Mouse (Mus musculus) embryo, embryonic 11.5 days (tissue): ENCODE results near the gene Ak9.
"Not testable (repeated sequence)": the region's sequence is repeated elsewhere in the genome, so short reads cannot be mapped to it uniquely, and the experiment has no call there.

Experiments used
- DNase-seq: peaks from one replicate; pipeline ENCODE4 v3.0.0-alpha.2; 2012; ENCODE audit warnings: low read depth, low spot score

Ak9 gene

GRCm38 (mm10) chr10:41315866-41316265, 12.1 kb downstream of the Ak9 start:
- DNase-seq, result no peak

GRCm38 (mm10) chr10:41332533-41333043, 28.8 kb downstream of the Ak9 start:
- DNase-seq, result no peak

GRCm38 (mm10) chr10:41341346-41341745, 37.6 kb downstream of the Ak9 start:
- DNase-seq, result no peak

- no peak for DNase-seq
Measured at GRCm38 (mm10) chr10:41365086-41365485, 61.3 kb downstream of the Ak9 start.

- no peak for DNase-seq
Measured at GRCm38 (mm10) chr10:41380466-41380865, 76.7 kb downstream of the Ak9 start.

- no peak for DNase-seq
Measured at GRCm38 (mm10) chr10:41385506-41386221, 81.9 kb downstream of the Ak9 start.

GRCm38 (mm10) chr10:41393555-41393954, 89.8 kb downstream of the Ak9 start:
- DNase-seq, result no peak

- DNase-seq, result no peak
Measured at GRCm38 (mm10) chr10:41401097-41401496, 97.3 kb downstream of the Ak9 start.

- DNase-seq, result no peak
Measured at GRCm38 (mm10) chr10:41403364-41403763, 99.6 kb downstream of the Ak9 start.

- no peak for DNase-seq
Measured at GRCm38 (mm10) chr10:41403893-41404612, 100.3 kb downstream of the Ak9 start.

GRCm38 (mm10) chr10:41410176-41410575, 106.4 kb downstream of the Ak9 start:
- not testable (repeated sequence) for DNase-seq

- not testable (repeated sequence) for DNase-seq
Measured at GRCm38 (mm10) chr10:41410821-41411220, 107.0 kb downstream of the Ak9 start.

GRCm38 (mm10) chr10:41413471-41413870, 109.7 kb downstream of the Ak9 start:
- not testable (repeated sequence) for DNase-seq

GRCm38 (mm10) chr10:41415368-41415767, 111.6 kb downstream of the Ak9 start:
- not testable (repeated sequence) for DNase-seq

GRCm38 (mm10) chr10:41420496-41421200, 116.9 kb downstream of the Ak9 start:
- no peak for DNase-seq

- no peak for DNase-seq
Measured at GRCm38 (mm10) chr10:41423681-41424080, 119.9 kb downstream of the Ak9 start.

GRCm38 (mm10) chr10:41426368-41426767, 122.6 kb downstream of the Ak9 start:
- no peak for DNase-seq

- DNase-seq, result no peak
Measured at GRCm38 (mm10) chr10:41434624-41435023, 130.8 kb downstream of the Ak9 start.

- no peak for DNase-seq
Measured at GRCm38 (mm10) chr10:41435141-41435540, 131.4 kb downstream of the Ak9 start.

- DNase-seq, result no peak
Measured at GRCm38 (mm10) chr10:41448216-41448615, 144.4 kb downstream of the Ak9 start.

- DNase-seq, result no peak
Measured at GRCm38 (mm10) chr10:41449684-41450083, 145.9 kb downstream of the Ak9 start.

- DNase-seq, result peak; percentile 95
Measured at GRCm38 (mm10) chr10:41450137-41450670, 146.4 kb downstream of the Ak9 start, which contains the start of gene Zbtb24. Gene Zbtb24 (plus strand): TSS chr10:41450383.
